Comparison of ENCODE assay signal across 28 mouse cellular contexts in the genomic region with DNA sequence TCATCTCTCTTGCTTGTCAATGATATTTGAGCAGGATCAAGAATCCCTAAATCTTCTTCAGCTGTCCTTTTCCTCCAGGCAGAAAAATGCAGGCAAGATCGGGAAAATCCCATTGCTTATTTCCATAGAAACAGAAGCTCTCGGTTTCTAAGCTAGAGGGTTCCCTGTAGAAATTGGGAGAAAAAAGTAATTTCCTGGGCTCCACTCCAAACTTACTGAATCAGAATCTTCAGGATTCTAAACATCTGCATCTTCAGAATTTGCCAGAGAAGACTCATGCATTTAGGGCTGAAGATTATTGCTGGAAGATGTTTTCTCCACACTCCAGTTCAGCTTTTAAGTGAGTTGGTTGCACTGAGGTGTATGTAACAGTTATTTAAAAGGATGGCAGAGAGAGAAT.
A peak's percentile ranks its signal among the peaks of the same experiment; 100 is the strongest.
DNase-seq lines count a peak whose midpoint lies in the region; TF ChIP-seq lines count a peak whose summit lies in the region.
"Had no signal": no experiment of that assay in that cellular context is flagged by ENCODE, and none has a peak within 500 bp of the region (broad histone marks: within the 10 kb centered on the region; RNA-seq: fewer than 3 reads in every experiment).

No protein-coding gene starts in this region.

- no peak overlapping the region for H3K27ac ChIP-seq in left cerebral cortex, adult 2 months
- H3K27ac ChIP-seq: embryonic facial prominence, embryonic 13.5 days; heart, adult 2 months; hindbrain, embryonic 13.5 days; kidney, postnatal 0 days; liver, embryonic 15.5 days; midbrain, embryonic 10.5 days; neural tube, embryonic 12.5 days; stomach, embryonic 15.5 days had no signal

- DNase-seq in frontal cortex, postnatal 36 days (ENCODE audit: low spot score in 2 of 2): peak; percentile 3 to 31
- no peak for DNase-seq in frontal cortex, postnatal 14 days (ENCODE audit: low spot score in 2 of 2)
- DNase-seq in left cerebral cortex, postnatal 14 days (ENCODE audit: low spot score in 2 of 2): peak; percentile 32 to 69
- DNase-seq in left cerebral cortex, adult 2 months (ENCODE audit: extremely low spot score in 1 of 2, low spot score in 2 of 2): no peak
- peak; percentile 8 to 14 for DNase-seq in right cerebral cortex, adult 2 months (ENCODE audit: low spot score in 2 of 2)
- no peak for DNase-seq in right cerebral cortex, postnatal 14 days
- DNase-seq in lung, postnatal 36 days: no peak
- DNase-seq: adrenal gland, postnatal 14 days; cerebellum, adult 11-12 months; cerebellum, adult 9-11 months; embryo, embryonic 11 days; heart, adult 2 months; heart, postnatal 4 days; kidney, adult 8-10 months; kidney, postnatal 4 days; lung, embryonic 14.5 days; lung, postnatal 14 days; thymus, postnatal 14 days had no signal

- no peak overlapping the region for H3K4me3 ChIP-seq in left cerebral cortex, adult 2 months
- H3K4me3 ChIP-seq: embryonic facial prominence, embryonic 13.5 days; erythroblast, embryonic 14.5 days; heart, adult 2 months; heart, embryonic 12.5 days; hindbrain, embryonic 13.5 days; liver, embryonic 15.5 days; midbrain, embryonic 10.5 days; myocyte; neural tube, embryonic 12.5 days; stomach, embryonic 15.5 days had no signal

- TF ChIP-seq CTCF in left cerebral cortex, adult 2 months (IDR thresholded peaks at IDR 0.05): no peak

- intact Hi-C loops in left cerebral cortex, postnatal 14 days (cut with DNase I): no loop called here
- intact Hi-C loops in left cerebral cortex, adult 2 months (cut with DNase I): no loop called here

Comparison
In these comparisons a context has a peak if more than half of its experiments do, and no peak if none do; other contexts are left out.
1. DNase-seq: peak in frontal cortex, postnatal 36 days (2 of 2), left cerebral cortex, postnatal 14 days (2 of 2) and right cerebral cortex, adult 2 months (2 of 2); none in frontal cortex, postnatal 14 days (0 of 2), left cerebral cortex, adult 2 months (0 of 2), right cerebral cortex, postnatal 14 days (single experiment) and lung, postnatal 36 days (single experiment).